23 mouse cellular contexts compared by ENCODE assay signal in genomic region chr11:88573013-88573412, GRCm38 (mm10).
A peak's percentile ranks its signal among the peaks of the same experiment; 100 is the strongest.
DNase-seq lines count a peak whose midpoint lies in the region; ATAC-seq lines count a peak whose summit lies in the region.
"Had no signal": no experiment of that assay in that cellular context is flagged by ENCODE, and none has a peak within 500 bp of the region (broad histone marks: within the 10 kb centered on the region; RNA-seq: fewer than 3 reads in every experiment).

No protein-coding gene starts in this region.

- no peak overlapping the region for H3K4me3 ChIP-seq in hindbrain, embryonic 12.5 days
- H3K4me3 ChIP-seq in hindbrain, embryonic 11.5 days (ENCODE audit: low read depth, low read length): no peak overlapping the region
- peak overlapping the region; percentile 56 for H3K4me3 ChIP-seq in megakaryocyte, embryonic 14.5 days (replicated peaks)
- H3K4me3 ChIP-seq: embryonic facial prominence, embryonic 12.5 days; heart, adult 2 months; heart, embryonic 15.5 days; left cerebral cortex, adult 2 months; liver, embryonic 13.5 days; stomach, embryonic 15.5 days had no signal

- peak overlapping the region; percentile 19 for H3K27ac ChIP-seq in hindbrain, embryonic 12.5 days
- no peak overlapping the region for H3K27ac ChIP-seq in hindbrain, embryonic 11.5 days (ENCODE audit: low read depth, low read length)
- H3K27ac ChIP-seq: embryonic facial prominence, embryonic 12.5 days; left cerebral cortex, adult 2 months; liver, embryonic 13.5 days; stomach, embryonic 15.5 days had no signal

- ATAC-seq in hindbrain, embryonic 12.5 days (ENCODE audit: low FRiP score): no peak
- no peak for ATAC-seq in hindbrain, embryonic 11.5 days (ENCODE audit: low FRiP score)
- no peak for ATAC-seq in megakaryocyte, adult 5-6 weeks (ENCODE audit: poor library complexity, severe bottlenecking)
- ATAC-seq: CD4-positive, CD25-positive, alpha-beta regulatory T cell, adult 4 months; intestine, postnatal 0 days had no signal

- no peaks in the 10 kb centered on the region for H3K9me3 ChIP-seq in hindbrain, embryonic 12.5 days (replicated peaks)
- H3K9me3 ChIP-seq in hindbrain, embryonic 11.5 days (ENCODE audit: control insufficient read depth, low read length): no peaks in the 10 kb centered on the region
- H3K9me3 ChIP-seq in megakaryocyte, embryonic 14.5 days: no peaks in the 10 kb centered on the region
- H3K9me3 ChIP-seq: embryonic facial prominence, embryonic 12.5 days; heart, embryonic 15.5 days; liver, embryonic 13.5 days; stomach, embryonic 15.5 days had no signal

- peak; percentile 63 for DNase-seq in adrenal gland, adult 2 months
- DNase-seq in adrenal gland, postnatal 25 days: no peak
- no peak for DNase-seq in hindbrain, embryonic 11.5 days (ENCODE audit: low spot score)
- peak; percentile 45 for DNase-seq in MN1 (ENCODE audit: low spot score)
- no peak for DNase-seq in frontal cortex, postnatal 10 days (ENCODE audit: low spot score in 2 of 2)
- DNase-seq: cerebellum, adult 11-12 months; cerebellum, postnatal 14 days; gastrocnemius, postnatal 10 days; heart, adult 2 months; kidney, postnatal 4 days; liver, embryonic 13.5 days; lung, adult 2 months; lung, postnatal 14 days; thymus, postnatal 25 days had no signal

- H3K9ac ChIP-seq in hindbrain, embryonic 12.5 days: no peak overlapping the region
- H3K9ac ChIP-seq in hindbrain, embryonic 11.5 days (ENCODE audit: low read depth, low read length): no peak overlapping the region
- H3K9ac ChIP-seq: embryonic facial prominence, embryonic 12.5 days; heart, embryonic 15.5 days; liver, embryonic 13.5 days; stomach, embryonic 15.5 days had no signal

- H3K36me3 ChIP-seq in hindbrain, embryonic 12.5 days: no peaks in the 10 kb centered on the region
- no peaks in the 10 kb centered on the region for H3K36me3 ChIP-seq in hindbrain, embryonic 11.5 days (ENCODE audit: control insufficient read depth, insufficient read depth, low read length)
- peaks cover 73% of the 10 kb centered on the region for H3K36me3 ChIP-seq in megakaryocyte, embryonic 14.5 days (replicated peaks; ENCODE audit: low read length)
- H3K36me3 ChIP-seq: embryonic facial prominence, embryonic 12.5 days; heart, embryonic 15.5 days; liver, embryonic 13.5 days; stomach, embryonic 15.5 days had no signal

- no peak overlapping the region for H3K4me2 ChIP-seq in hindbrain, embryonic 12.5 days (replicated peaks)
- no peak overlapping the region for H3K4me2 ChIP-seq in hindbrain, embryonic 11.5 days (replicated peaks; ENCODE audit: low read depth, low read length)
- H3K4me2 ChIP-seq: embryonic facial prominence, embryonic 12.5 days; heart, embryonic 15.5 days; liver, embryonic 13.5 days; stomach, embryonic 15.5 days had no signal

- 63% methylated on average over 5 of the region's 5 CpGs for whole genome bisulfite sequencing in hindbrain, embryonic 12.5 days
- 69% methylated on average over 5 of the region's 5 CpGs for WGBS in hindbrain, embryonic 11.5 days

- no peaks in the 10 kb centered on the region for H3K27me3 ChIP-seq in hindbrain, embryonic 12.5 days
- H3K27me3 ChIP-seq in hindbrain, embryonic 11.5 days (ENCODE audit: control insufficient read depth, insufficient read depth, low read length): no peaks in the 10 kb centered on the region
- no peaks in the 10 kb centered on the region for H3K27me3 ChIP-seq in megakaryocyte, embryonic 14.5 days (replicated peaks)
- H3K27me3 ChIP-seq: embryonic facial prominence, embryonic 12.5 days; heart, embryonic 15.5 days; liver, embryonic 13.5 days; stomach, embryonic 15.5 days had no signal

- peaks cover 83% of the 10 kb centered on the region for H3K4me1 ChIP-seq in hindbrain, embryonic 12.5 days
- H3K4me1 ChIP-seq in hindbrain, embryonic 11.5 days (replicated peaks; ENCODE audit: control insufficient read depth, insufficient read depth, low read length): peaks cover 21% of the 10 kb centered on the region
- H3K4me1 ChIP-seq in megakaryocyte, embryonic 14.5 days: peaks cover 97% of the 10 kb centered on the region

Comparison
In these comparisons a context has a peak if more than half of its experiments do, and no peak if none do; other contexts are left out.
1. DNase-seq: peak in adrenal gland, adult 2 months (single experiment) and MN1 (single experiment); none in adrenal gland, postnatal 25 days (single experiment), hindbrain, embryonic 11.5 days (single experiment) and frontal cortex, postnatal 10 days (0 of 2).